ENCODE assay signal across 10 mouse cellular contexts in genomic region chr17:9904525-9904991, GRCm38 (mm10).
DNase-seq lines count a peak whose midpoint lies in the region; ATAC-seq and TF ChIP-seq lines count a peak whose summit lies in the region.
"Had no signal": no experiment of that assay in that cellular context is flagged by ENCODE, and none has a peak within 500 bp of the region (broad histone marks: within the 10 kb centered on the region; RNA-seq: fewer than 3 reads in every experiment).

No protein-coding gene starts in this region.

- no peak for TF ChIP-seq EP300 in stomach, postnatal 0 days (optimal IDR thresholded peaks at IDR 0.05)

- H3K4me2 ChIP-seq in stomach, embryonic 16.5 days (ENCODE audit: low read depth, low read length): no peak overlapping the region
- H3K4me2 ChIP-seq in stomach, postnatal 0 days (replicated peaks; ENCODE audit: low read depth): no peak overlapping the region

- ATAC-seq in stomach, embryonic 16.5 days (ENCODE audit: insufficient read depth, low FRiP score): no peak
- no peak for ATAC-seq in stomach, postnatal 0 days (ENCODE audit: low FRiP score, low TSS enrichment)

- H3K36me3 ChIP-seq in stomach, embryonic 16.5 days (ENCODE audit: control insufficient read depth, insufficient read depth, low read length): no peaks in the 10 kb centered on the region
- no peaks in the 10 kb centered on the region for H3K36me3 ChIP-seq in stomach, postnatal 0 days (ENCODE audit: control insufficient read depth, insufficient read depth, low read length)

- no peaks in the 10 kb centered on the region for H3K27me3 ChIP-seq in stomach, embryonic 16.5 days (ENCODE audit: control insufficient read depth, insufficient read depth, low read length)
- H3K27me3 ChIP-seq in stomach, postnatal 0 days (ENCODE audit: control insufficient read depth, insufficient read depth, low read length): no peaks in the 10 kb centered on the region

- DNase-seq in frontal cortex, postnatal 10 days (ENCODE audit: low spot score in 2 of 2): peak; percentile 20 to 28
- no peak for DNase-seq in frontal cortex, postnatal 14 days (ENCODE audit: low spot score in 2 of 2)
- no peak for DNase-seq in stomach, postnatal 0 days (ENCODE audit: low spot score)
- DNase-seq in mesoderm, embryonic 11.5 days (ENCODE audit: low read depth, low spot score): peak; percentile 35
- DNase-seq in heart, postnatal 4 days: no peak
- DNase-seq in urinary bladder, postnatal 25 days (ENCODE audit: low spot score): no peak
- no peak for DNase-seq in urinary bladder, postnatal 4 days (ENCODE audit: low spot score in 2 of 2)
- DNase-seq: adrenal gland, postnatal 25 days; kidney, adult 18-20 months had no signal

- WGBS in stomach, embryonic 16.5 days: 39% methylated on average over 6 of the region's 6 CpGs
- WGBS in stomach, postnatal 0 days: 31% methylated on average over 6 of the region's 6 CpGs

- 0 out of 2 replicates have a peak, but pooled peaks cover 7% of the 10 kb centered on the region for H3K4me1 ChIP-seq in stomach, embryonic 16.5 days (ENCODE audit: control insufficient read depth, insufficient read depth, low read length)
- H3K4me1 ChIP-seq in stomach, postnatal 0 days (replicated peaks; ENCODE audit: control insufficient read depth, insufficient read depth): no peaks in the 10 kb centered on the region

- TF ChIP-seq CTCF in stomach, postnatal 0 days (IDR thresholded peaks at IDR 0.05; ENCODE audit: low read depth): no peak

- H3K9ac ChIP-seq in stomach, embryonic 16.5 days (ENCODE audit: low read length): no peak overlapping the region
- no peak overlapping the region for H3K9ac ChIP-seq in stomach, postnatal 0 days (ENCODE audit: low read length)

- no peaks in the 10 kb centered on the region for H3K9me3 ChIP-seq in stomach, embryonic 16.5 days (replicated peaks; ENCODE audit: control insufficient read depth, low read length)
- no peaks in the 10 kb centered on the region for H3K9me3 ChIP-seq in stomach, postnatal 0 days (ENCODE audit: control insufficient read depth, low read length)

- H3K4me3 ChIP-seq in stomach, embryonic 16.5 days (replicated peaks; ENCODE audit: low read length): no peak overlapping the region
- H3K4me3 ChIP-seq in stomach, postnatal 0 days (ENCODE audit: low read depth, low read length): no peak overlapping the region

- 0 out of 2 replicates have a peak overlapping the region, but pooled peaks have one; percentile 31 for H3K27ac ChIP-seq in stomach, embryonic 16.5 days (ENCODE audit: low read length)
- no peak overlapping the region for H3K27ac ChIP-seq in stomach, postnatal 0 days (replicated peaks)

Comparison
In these comparisons a context has a peak if more than half of its experiments do, and no peak if none do; other contexts are left out.
1. DNase-seq: peak in frontal cortex, postnatal 10 days (2 of 2) and mesoderm, embryonic 11.5 days (single experiment); none in frontal cortex, postnatal 14 days (0 of 2), stomach, postnatal 0 days (single experiment), heart, postnatal 4 days (single experiment), urinary bladder, postnatal 25 days (single experiment) and urinary bladder, postnatal 4 days (0 of 2).